Comparison of ENCODE assay signal across 19 mouse cellular contexts in the genomic region with DNA sequence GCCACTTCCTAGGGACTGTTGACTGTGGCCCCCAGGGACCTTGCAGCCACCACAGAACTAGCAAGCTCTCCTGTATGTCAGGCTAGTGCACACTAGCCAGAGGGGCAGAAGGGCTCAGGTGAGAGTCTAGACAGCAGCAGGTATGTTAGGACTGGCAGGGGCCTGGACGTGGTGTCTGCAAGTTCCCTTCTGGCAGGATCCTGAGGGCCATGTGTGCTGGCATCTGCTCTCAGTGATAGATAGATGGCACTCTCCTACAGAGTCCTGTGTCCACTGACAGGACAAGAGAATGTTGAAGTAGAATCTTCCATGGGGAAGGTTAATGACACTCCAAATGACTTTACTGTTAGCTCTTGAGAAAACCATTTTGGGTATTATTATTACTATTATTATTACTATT. TPM values are rescaled to one million over a fixed set of nuclear protein-coding genes. Genes with fewer than 3 reads are reported as not detected.
A peak's percentile ranks its signal among the peaks of the same experiment; 100 is the strongest.
DNase-seq lines count a peak whose midpoint lies in the region; ATAC-seq and TF ChIP-seq lines count a peak whose summit lies in the region.
"Had no signal": no experiment of that assay in that cellular context is flagged by ENCODE, and none has a peak within 500 bp of the region (broad histone marks: within the 10 kb centered on the region; RNA-seq: fewer than 3 reads in every experiment).

No protein-coding gene starts in this region.

- H3K27me3 ChIP-seq in liver, postnatal 0 days (ENCODE audit: insufficient read depth, low read length) = no peaks in the 10 kb centered on the region
- H3K27me3 ChIP-seq in liver, embryonic 11.5 days (replicated peaks; ENCODE audit: control insufficient read depth, insufficient read depth, low read length) = no peaks in the 10 kb centered on the region
- H3K27me3 ChIP-seq in intestine, embryonic 15.5 days (replicated peaks) = no peaks in the 10 kb centered on the region
- H3K27me3 ChIP-seq: embryonic facial prominence, embryonic 12.5 days; forebrain, embryonic 15.5 days; heart, embryonic 13.5 days; hindbrain, embryonic 15.5 days; Patski had no signal

- H3K36me3 ChIP-seq in liver, postnatal 0 days (replicated peaks; ENCODE audit: insufficient read depth, low read length) = no peaks in the 10 kb centered on the region
- H3K36me3 ChIP-seq in liver, embryonic 11.5 days (ENCODE audit: control insufficient read depth, insufficient read depth, low read length) = no peaks in the 10 kb centered on the region
- no peaks in the 10 kb centered on the region for H3K36me3 ChIP-seq in intestine, embryonic 15.5 days
- H3K36me3 ChIP-seq: embryonic facial prominence, embryonic 12.5 days; forebrain, embryonic 15.5 days; heart, embryonic 13.5 days; hindbrain, embryonic 15.5 days had no signal

- DNase-seq in cerebellum, postnatal 4 days (ENCODE audit: low spot score in 2 of 2) = no peak
- peak; percentile 36 to 48 for DNase-seq in cerebellum, postnatal 14 days
- DNase-seq in cerebellum, postnatal 36 days = no peak
- DNase-seq in liver, postnatal 0 days = no peak
- DNase-seq in liver, embryonic 11.5 days (ENCODE audit: low spot score) = no peak
- DNase-seq: adrenal gland, adult 2 months; adrenal gland, postnatal 25 days; gastrocnemius, postnatal 10 days; heart, postnatal 36 days; kidney, adult 8-10 months had no signal

- H3K4me1 ChIP-seq in liver, postnatal 0 days (ENCODE audit: insufficient read depth) = no peaks in the 10 kb centered on the region
- no peaks in the 10 kb centered on the region for H3K4me1 ChIP-seq in liver, embryonic 11.5 days (replicated peaks; ENCODE audit: control insufficient read depth, insufficient read depth, low read length)
- no peaks in the 10 kb centered on the region; the same call in 1 of the 2 replicates for H3K4me1 ChIP-seq in intestine, embryonic 15.5 days (replicated peaks)
- H3K4me1 ChIP-seq: embryonic facial prominence, embryonic 12.5 days; forebrain, embryonic 15.5 days; hindbrain, embryonic 15.5 days had no signal

- ATAC-seq in cerebellum, adult (ENCODE audit: insufficient number of reproducible peaks, low FRiP score, low TSS enrichment) = 0 out of 2 replicates have a peak, but pooled peaks have one; percentile 49
- ATAC-seq in liver, postnatal 0 days = no peak
- ATAC-seq in liver, embryonic 11.5 days (replicated peaks; ENCODE audit: low FRiP score) = no peak
- ATAC-seq in intestine, embryonic 15.5 days = no peak
- ATAC-seq: activated CD4-positive, CD25-positive, alpha-beta regulatory T cell, adult 4 months; forebrain, embryonic 15.5 days; intestine, postnatal 0 days; Patski had no signal

- whole genome bisulfite sequencing in liver, postnatal 0 days (ENCODE audit: insufficient replicate concordance) = 42% methylated on average over 1 of the region's 1 CpGs
- WGBS in liver, embryonic 11.5 days = 50% methylated on average over 1 of the region's 1 CpGs
- 56% methylated on average over 1 of the region's 1 CpGs for WGBS in intestine, embryonic 15.5 days

- H3K4me2 ChIP-seq in liver, postnatal 0 days (ENCODE audit: low read depth, low read length) = no peak overlapping the region
- no peak overlapping the region for H3K4me2 ChIP-seq in liver, embryonic 11.5 days
- no peak overlapping the region for H3K4me2 ChIP-seq in intestine, embryonic 15.5 days (replicated peaks)
- H3K4me2 ChIP-seq: embryonic facial prominence, embryonic 12.5 days; forebrain, embryonic 15.5 days; heart, embryonic 13.5 days; hindbrain, embryonic 15.5 days had no signal

- 0 out of 2 replicates have a peak, but pooled peaks have one; percentile 6 for TF ChIP-seq CTCF in liver, postnatal 0 days (IDR thresholded peaks at IDR 0.05; ENCODE audit: low read depth)

- TF ChIP-seq EP300 in liver, postnatal 0 days (IDR thresholded peaks at IDR 0.05; ENCODE audit: low read depth) = no peak

- H3K4me3 ChIP-seq in liver, postnatal 0 days (ENCODE audit: low read depth, low read length) = no peak overlapping the region
- no peak overlapping the region for H3K4me3 ChIP-seq in liver, embryonic 11.5 days (ENCODE audit: low read depth, low read length)
- H3K4me3 ChIP-seq in intestine, embryonic 15.5 days (replicated peaks) = no peak overlapping the region
- H3K4me3 ChIP-seq: embryonic facial prominence, embryonic 12.5 days; forebrain, embryonic 15.5 days; heart, embryonic 13.5 days; hindbrain, embryonic 15.5 days had no signal

- H3K9ac ChIP-seq in liver, postnatal 0 days (replicated peaks) = no peak overlapping the region
- no peak overlapping the region for H3K9ac ChIP-seq in liver, embryonic 11.5 days (ENCODE audit: low read depth, low read length)
- no peak overlapping the region for H3K9ac ChIP-seq in intestine, embryonic 15.5 days
- H3K9ac ChIP-seq: embryonic facial prominence, embryonic 12.5 days; forebrain, embryonic 15.5 days; heart, embryonic 13.5 days; hindbrain, embryonic 15.5 days had no signal

- no peaks in the 10 kb centered on the region for H3K9me3 ChIP-seq in liver, postnatal 0 days (ENCODE audit: low read length)
- no peaks in the 10 kb centered on the region for H3K9me3 ChIP-seq in liver, embryonic 11.5 days (ENCODE audit: control insufficient read depth, low read length)
- no peaks in the 10 kb centered on the region for H3K9me3 ChIP-seq in intestine, embryonic 15.5 days
- H3K9me3 ChIP-seq: embryonic facial prominence, embryonic 12.5 days; forebrain, embryonic 15.5 days; heart, embryonic 13.5 days; hindbrain, embryonic 15.5 days had no signal

- no peak overlapping the region for H3K27ac ChIP-seq in liver, postnatal 0 days (ENCODE audit: low read depth)
- no peak overlapping the region for H3K27ac ChIP-seq in liver, embryonic 11.5 days (ENCODE audit: low read depth, low read length)
- H3K27ac ChIP-seq in intestine, embryonic 15.5 days = no peak overlapping the region
- H3K27ac ChIP-seq: embryonic facial prominence, embryonic 12.5 days; forebrain, embryonic 15.5 days; heart, embryonic 13.5 days; hindbrain, embryonic 15.5 days had no signal

RNA-seq across cellular contexts. Expression of a gene that starts 52.8 kb away (rescaled TPM):
- 6.8 and 7.3 TPM in 2 replicates for polyA plus RNA-seq in liver, postnatal 0 days (2015; fragmentation: Nextera tagmentation; extraction: Ambion mirVana)
- polyA plus RNA-seq in liver, embryonic 11.5 days (2014; fragmentation: Nextera tagmentation; extraction: Ambion mirVana) = 12.8 and 15.8 TPM in 2 replicates
- polyA plus RNA-seq in intestine, embryonic 15.5 days (2015; fragmentation: Nextera tagmentation; extraction: Ambion mirVana) = 52.2 and 52.3 TPM in 2 replicates

Comparison
In these comparisons a context has a peak if more than half of its experiments do, and no peak if none do; other contexts are left out.
1. DNase-seq: peak in cerebellum, postnatal 14 days (2 of 2); none in cerebellum, postnatal 4 days (0 of 2), cerebellum, postnatal 36 days (0 of 2), liver, postnatal 0 days (single experiment) and liver, embryonic 11.5 days (single experiment).